Mouse (Mus musculus): ENCODE data around the gene Krt86.

GRCm38 (mm10) chr15:101446572-101446971, 26.7 kb upstream of the Krt86 start:
- no peak for TF ChIP-seq CTCF (IDR thresholded peaks at IDR 0.05; ENCODE audit: low read depth, low read length)
- no peak for TF ChIP-seq POLR2A (IDR thresholded peaks at IDR 0.05; ENCODE audit: borderline replicate concordance, low read depth, low read length)
